Mouse (Mus musculus) stomach, postnatal 0 days (tissue): Measurements from ENCODE around the gene Auts2.

Experiments
- CTCF ChIP-seq: IDR thresholded peaks from 2 replicates; pipeline ENCODE4 v1.5.1; 2016; ENCODE audit warnings: antibody characterized with exemption, low read depth, mild to moderate bottlenecking, moderate library complexity
- EP300 ChIP-seq: optimal IDR thresholded peaks from 2 replicates; pipeline ENCODE3; 2016; ENCODE audit warnings: antibody characterized with exemption

- no peak for TF ChIP-seq CTCF
- no peak for TF ChIP-seq EP300
Observed at GRCm38 (mm10) chr5:132436901-132437300, 106.2 kb downstream of the Auts2 start.
